Mouse (Mus musculus): ENCODE data around the gene Gtf2ird2.
A peak's percentile ranks its signal among the peaks of the same experiment; 100 is the strongest.

Gtf2ird2 gene

DNA sequence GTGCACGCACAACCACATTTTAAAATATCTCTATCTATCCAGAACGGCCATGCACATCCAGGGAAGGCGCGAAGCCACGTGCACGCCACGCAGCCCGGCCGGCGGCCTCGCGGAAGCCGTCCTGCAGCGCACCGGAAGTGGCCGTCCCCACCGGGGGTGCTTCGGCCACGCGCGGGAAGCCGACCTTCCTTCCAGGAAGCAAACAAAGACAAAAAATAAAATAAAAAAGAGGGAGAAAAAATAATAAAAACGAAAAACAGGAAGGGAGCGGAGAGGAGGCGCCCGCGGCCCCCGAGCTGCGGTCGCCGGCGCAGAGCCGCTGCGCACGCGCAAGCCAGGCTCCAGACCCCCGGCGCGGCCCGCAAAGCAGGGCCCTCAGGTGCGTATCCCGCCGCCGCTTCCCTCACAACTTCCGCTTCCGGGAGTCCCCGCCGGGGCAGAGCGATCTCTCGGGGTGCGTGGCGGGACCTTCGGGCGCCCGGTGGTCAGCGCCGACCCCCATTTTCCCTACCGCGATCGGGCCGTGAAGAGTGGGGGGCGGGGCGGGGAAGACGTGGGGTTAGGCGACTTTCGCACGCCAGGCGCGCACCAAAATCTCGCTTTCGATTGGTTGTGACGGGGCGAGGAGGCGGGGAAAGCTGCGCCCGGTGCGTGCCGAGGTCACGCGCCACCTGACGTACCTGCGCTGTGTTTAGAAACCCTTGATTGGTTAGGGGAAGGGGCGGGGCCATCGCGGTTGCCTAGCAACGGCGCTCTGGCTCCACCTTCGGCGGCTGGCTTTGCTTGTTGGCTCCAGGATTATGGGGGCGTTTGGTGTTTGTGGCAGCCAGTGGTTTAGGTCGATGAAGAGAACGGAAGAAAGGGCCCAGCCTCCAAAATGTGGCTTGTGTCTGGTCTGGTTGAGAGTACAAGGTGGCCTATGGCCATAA, at the start of gene Gtf2ird2:
Gtf2ird2 (plus strand) TSS at position 140 of the 929 bp plus-strand sequence.
- peak; percentile 99 for DNase-seq (ENCODE audit: low spot score)

- no peak for DNase-seq (ENCODE audit: low spot score)
These were observed 47.8 kb upstream of the Gtf2ird2 start for GRCm38 (mm10) chr5:134136022-134136421.

DNA sequence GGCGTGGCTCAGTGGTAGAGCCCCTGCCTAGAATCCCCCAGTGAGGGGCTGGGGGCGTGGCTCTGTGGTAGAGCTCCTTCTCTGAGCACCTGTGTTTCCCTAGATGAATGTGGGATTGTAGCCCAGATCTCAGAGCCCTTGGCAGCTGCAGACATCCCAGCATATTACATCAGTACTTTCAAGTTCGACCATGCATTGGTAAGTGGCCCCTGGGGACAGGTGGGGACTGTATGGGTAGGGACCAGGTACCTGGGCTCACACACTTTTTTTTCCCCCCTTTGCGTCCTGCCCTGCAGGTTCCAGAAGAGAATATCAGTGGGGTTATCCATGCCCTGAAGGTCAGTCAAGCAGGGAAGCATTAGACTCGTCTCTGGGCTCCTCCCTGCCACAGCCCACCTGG, 45.9 kb upstream of the Gtf2ird2 start:
- DNase-seq (ENCODE audit: low spot score) = no peak

DNA sequence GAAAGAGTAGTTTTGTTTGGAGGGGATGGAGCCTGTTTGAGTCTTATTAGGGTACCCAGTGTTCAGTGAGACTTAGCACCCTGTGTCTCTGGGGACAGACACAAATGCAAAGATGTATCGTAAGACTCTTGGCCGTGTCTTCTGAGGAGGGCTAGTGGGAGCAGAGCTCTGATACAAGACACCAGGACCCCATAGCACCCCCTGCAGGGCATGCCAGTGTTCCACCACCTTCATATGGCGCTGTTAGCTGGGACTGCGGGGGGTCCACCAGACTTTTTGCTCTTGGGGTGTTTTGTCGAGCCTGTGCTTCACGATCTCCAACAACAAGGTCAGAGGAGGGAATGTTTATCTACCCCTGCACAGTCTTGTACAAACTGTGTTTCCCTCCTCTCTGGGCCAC, 44.4 kb upstream of the Gtf2ird2 start:
- no peak for DNase-seq (ENCODE audit: low spot score)

DNA sequence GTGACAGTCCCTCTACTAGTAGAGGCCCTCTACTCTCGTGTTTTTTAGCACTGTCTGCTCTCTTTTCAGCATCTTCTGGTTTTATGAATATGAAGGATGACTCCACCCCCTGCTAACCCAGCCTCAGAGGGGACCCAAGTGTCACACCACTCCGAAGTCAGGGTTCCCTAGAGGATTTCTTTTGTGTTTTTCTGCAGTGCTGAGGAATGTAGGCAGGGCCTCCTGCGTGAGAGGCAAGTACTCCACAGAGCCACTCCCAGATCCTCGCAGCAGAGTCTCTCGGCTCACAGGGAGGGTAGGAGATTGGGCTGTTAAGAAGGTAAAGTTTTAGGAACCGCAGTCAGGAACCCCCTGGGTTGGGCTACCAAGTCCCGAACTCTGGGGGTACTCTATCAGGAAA, 42.6 kb upstream of the Gtf2ird2 start:
- DNase-seq (ENCODE audit: low spot score) = no peak

GRCm38 (mm10) chr5:134142381-134142780, 41.4 kb upstream of the Gtf2ird2 start:
- DNase-seq (ENCODE audit: low spot score) = no peak

DNA sequence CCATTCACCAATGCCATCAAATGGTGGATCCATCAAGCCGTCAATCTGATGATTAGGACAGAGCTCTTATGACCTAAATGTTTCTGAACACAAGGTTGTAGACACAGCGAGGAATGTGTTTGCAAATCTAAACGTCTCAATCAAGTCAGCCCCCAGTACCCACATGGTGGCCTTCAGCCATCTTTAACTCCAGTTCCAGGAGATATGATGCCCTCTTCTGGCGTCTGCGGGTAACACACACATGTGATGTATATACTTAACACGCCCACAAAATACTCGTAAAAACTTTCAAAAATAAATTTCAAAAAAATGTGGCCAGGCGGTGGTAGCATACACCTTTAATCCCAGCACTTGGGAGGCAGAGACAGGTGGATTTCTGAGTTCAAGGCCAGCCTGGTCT, 38.8 kb upstream of the Gtf2ird2 start:
- DNase-seq (ENCODE audit: low spot score) = no peak

- no peak for DNase-seq (ENCODE audit: low spot score)
These were observed 36.5 kb upstream of the Gtf2ird2 start for GRCm38 (mm10) chr5:134147194-134147753.

- DNase-seq (ENCODE audit: low spot score) = no peak
These were observed 35.7 kb upstream of the Gtf2ird2 start for GRCm38 (mm10) chr5:134148153-134148552.

DNA sequence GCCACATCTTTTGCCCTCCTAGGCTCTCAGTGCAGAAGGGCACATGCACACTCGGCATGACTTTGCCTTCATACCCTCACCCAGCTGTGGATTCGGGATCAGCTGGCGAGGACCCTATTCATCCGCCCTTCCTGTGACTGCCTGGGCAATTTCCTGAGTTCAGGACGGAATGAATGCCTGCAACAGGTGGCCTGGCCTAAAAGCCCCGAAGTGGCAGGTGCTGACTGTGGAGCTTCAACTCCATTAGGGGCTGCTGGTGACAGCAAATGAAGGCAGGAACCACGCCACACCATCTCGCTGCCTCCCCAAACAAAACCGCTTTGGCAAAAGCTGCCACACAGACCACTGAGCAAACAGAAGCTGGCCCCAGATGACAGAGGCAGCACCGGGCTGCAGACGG, 31.9 kb upstream of the Gtf2ird2 start:
- no peak for DNase-seq (ENCODE audit: low spot score)

DNA sequence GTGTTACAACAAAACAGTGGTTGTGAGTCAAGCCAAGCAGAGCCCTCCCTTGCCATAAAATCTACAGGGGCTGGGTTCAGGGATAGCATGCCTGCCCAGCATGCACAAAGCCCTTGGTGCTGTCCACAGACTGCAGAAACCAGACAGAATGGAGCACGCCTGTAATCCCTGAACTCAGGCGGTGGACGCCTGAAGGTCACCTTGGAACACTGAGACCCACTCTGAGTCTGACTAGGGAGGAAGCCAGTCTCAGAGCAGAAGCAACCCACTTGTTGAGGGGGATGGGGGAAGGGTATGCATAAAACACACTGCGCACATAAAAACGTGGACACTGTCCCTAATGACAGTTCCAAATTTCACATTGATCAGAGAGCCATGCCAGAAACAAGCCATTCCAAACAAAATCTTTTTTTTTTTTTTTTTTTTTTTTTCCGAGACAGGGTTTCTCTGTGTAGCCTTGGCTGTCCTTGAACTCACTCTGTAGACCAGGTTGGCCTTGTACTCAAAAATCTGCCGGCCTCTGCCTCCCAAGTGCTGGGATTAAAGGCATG, 27.8 kb upstream of the Gtf2ird2 start:
- DNase-seq (ENCODE audit: low spot score) = no peak

DNA sequence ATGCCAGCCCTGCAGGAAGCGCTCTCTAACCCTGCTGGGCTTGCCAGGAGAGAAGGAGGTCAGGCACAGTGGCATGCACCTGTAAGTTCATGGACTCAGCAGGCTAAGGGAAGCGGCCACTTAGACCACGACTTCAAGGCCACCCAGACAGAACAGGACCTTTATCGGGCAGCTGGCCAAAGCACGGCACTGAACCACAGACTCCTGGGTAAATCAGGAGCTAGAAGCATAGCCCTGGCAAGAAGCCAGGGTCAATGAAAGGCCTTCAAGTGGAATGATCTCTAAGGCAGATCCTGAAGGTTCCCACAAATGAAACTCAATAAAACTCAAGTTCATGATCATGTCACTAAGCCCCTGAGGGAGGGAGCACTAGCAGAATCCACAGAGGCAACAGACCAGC, 19.1 kb upstream of the Gtf2ird2 start:
- no peak for DNase-seq (ENCODE audit: low spot score)

GRCm38 (mm10) chr5:134166642-134167041, 17.2 kb upstream of the Gtf2ird2 start:
- no peak for DNase-seq (ENCODE audit: low spot score)

- DNase-seq (ENCODE audit: low spot score) = no peak
These were observed 15.8 kb upstream of the Gtf2ird2 start for GRCm38 (mm10) chr5:134168033-134168432.

GRCm38 (mm10) chr5:134169231-134169630, 14.6 kb upstream of the Gtf2ird2 start:
- no peak for DNase-seq (ENCODE audit: low spot score)

DNA sequence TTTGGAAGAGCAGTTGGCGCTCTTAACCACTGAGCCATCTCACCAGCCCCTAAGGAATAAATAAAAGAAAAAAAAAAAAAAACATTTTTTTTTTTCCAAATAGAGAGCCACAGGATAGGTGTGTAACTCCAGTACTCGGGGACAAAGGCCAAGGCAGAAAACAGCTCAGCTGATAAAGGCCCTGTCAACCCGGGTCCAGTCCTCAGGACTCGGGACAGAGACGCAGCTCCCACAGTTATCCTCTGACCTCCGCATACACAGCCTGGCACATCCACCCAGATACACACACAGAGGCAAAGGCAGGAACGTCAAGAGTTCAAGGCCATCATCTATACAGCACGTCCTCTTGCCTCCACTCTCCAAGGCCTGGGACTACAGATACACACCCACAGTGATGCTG, 13.7 kb upstream of the Gtf2ird2 start:
- DNase-seq (ENCODE audit: low spot score) = no peak

- no peak for DNase-seq (ENCODE audit: low spot score)
These were observed 10.6 kb upstream of the Gtf2ird2 start for GRCm38 (mm10) chr5:134173206-134173605.

DNA sequence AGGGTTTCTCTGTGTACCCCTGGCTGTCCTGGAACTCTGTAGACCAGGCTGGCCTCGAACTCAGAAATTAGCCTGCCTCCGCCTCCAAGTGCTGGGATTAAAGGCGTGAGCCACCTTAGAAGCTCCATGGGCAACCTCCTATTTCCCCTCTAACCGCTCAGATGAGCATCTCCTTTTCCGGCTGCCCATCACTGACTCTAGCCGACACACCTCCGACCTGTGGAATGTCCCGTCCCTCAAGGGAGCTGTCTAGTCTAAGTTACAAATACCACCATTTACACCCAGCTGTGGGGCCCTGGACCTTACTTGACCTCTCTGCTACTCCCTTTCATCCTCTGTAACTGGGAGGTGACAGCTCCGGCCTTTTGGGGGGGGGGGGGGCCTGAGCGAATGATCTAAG, 8.1 kb upstream of the Gtf2ird2 start:
- DNase-seq (ENCODE audit: low spot score) = no peak

DNA sequence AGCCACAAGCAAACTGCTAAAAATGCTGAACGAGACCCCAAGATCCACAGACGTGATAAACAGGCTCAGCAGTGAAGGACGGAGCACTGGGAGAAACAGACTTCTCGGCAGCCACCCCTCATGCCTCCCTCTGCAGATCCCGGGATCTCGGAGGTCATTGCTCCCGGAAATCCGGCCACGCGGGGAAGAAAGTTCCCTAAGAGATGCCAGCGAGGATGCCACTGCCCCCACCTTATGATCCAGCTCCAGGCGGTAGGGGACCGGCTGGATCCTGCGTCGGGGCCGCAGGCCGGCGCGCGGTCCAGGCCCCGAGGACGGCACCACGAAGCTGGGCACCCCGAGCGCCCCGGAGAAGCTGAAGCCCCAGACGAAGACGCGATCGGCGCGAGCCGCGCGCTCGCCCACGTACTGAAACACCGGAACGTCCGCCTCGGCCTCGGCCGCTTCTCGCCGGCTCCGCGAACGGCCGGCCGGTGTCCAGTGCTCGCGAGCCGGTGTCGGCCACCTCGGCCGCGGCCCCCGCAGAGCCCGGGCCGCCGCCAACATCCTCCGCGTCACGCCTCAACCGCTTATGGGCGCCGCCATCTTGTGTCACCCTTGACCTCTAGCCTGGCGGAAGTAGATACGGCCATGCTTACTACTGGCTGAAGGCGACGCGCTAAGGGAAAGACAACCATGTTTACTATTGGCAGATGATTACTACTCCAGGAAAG, 7.5 kb upstream of the Gtf2ird2 start, which contains the start of gene Rcc1l:
Rcc1l (minus strand) TSS at position 606 of the 713 bp plus-strand sequence.
- DNase-seq (ENCODE audit: low spot score) = peak; percentile 90

DNA sequence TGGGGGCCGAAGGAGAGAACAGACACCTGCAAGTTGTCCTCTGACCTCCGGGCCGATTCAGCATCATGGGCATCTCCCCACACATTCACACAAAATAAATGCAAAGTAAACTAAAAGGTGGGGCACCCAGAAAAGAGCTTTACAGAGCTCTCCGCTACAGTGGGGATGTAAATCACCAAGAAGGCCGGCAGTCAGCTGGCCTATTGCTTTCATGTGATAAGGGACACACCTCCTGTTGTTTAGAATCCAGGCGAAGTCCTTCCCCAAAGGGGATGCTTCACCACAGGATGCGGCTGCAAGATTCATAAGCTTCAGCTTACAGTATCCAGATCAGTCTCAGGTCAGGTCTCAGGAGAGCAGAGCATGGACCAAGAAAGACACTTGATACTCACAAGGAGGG, 5.3 kb upstream of the Gtf2ird2 start:
- no peak for DNase-seq (ENCODE audit: low spot score)

- DNase-seq (ENCODE audit: low spot score) = peak; percentile 89
These were observed 3.9 kb upstream of the Gtf2ird2 start for GRCm38 (mm10) chr5:134179871-134180270.

DNA sequence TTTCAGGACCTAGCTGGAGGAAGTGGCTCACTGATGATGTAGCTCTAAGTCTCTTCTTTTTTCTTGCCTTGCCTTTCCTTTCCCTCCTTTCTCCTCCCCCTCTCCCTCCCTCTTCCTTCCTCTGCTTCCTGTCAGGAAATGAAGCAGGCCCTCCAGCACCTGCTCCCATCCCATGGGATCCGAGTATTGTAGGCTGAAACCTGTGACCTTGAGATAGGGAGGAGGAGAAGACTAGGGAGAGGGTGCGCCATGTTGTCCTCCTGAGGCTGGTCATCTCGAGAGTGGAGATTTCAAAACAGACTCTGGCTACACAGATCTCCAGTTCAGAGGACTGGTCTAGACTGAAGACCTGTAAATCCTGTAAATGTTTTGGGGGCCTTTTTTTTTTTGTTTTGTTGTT, 1.6 kb upstream of the Gtf2ird2 start:
- DNase-seq (ENCODE audit: low spot score) = no peak

DNA sequence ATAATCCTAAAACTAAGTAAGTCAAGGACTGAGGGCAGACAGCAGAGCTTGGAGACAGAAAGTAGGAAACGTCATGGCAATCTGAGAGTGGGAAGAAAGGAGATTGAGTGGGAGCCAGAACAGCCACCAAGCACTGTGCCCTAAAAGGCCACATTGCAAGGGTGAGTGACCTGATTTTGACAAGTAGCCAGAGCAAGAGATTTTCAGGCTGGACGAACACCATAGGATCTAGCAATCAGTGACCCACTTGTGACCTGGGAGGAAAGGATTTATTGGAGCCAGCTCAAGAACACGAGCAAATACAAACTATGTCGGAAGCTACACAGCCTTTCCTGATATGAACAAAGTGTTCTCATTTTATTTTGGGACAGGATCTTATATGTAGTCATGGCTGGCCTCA, 1.1 kb upstream of the Gtf2ird2 start:
- no peak for DNase-seq (ENCODE audit: low spot score)
